Mouse (Mus musculus) kidney, postnatal 14 days (tissue): ENCODE data around the gene Osbpl10.
A peak's percentile ranks its signal among the peaks of the same experiment; 100 is the strongest.
"Not testable (repeated sequence)": the region's sequence is repeated elsewhere in the genome, so short reads cannot be mapped to it uniquely, and the experiment has no call there.

ENCODE experiments used
- DNase-seq: peaks from one replicate; pipeline ENCODE4 v3.0.0; 2022; ENCODE audit warnings: mixed read lengths

Gene Osbpl10

GRCm38 (mm10) chr9:114985741-114986140, 7.4 kb downstream of the Osbpl10 start:
- no peak for DNase-seq

GRCm38 (mm10) chr9:114986361-114986760, 8.0 kb downstream of the Osbpl10 start:
- no peak for DNase-seq

- DNase-seq = no peak
Measured at GRCm38 (mm10) chr9:114988029-114988428, 9.7 kb downstream of the Osbpl10 start.

GRCm38 (mm10) chr9:114988610-114989327, 10.4 kb downstream of the Osbpl10 start:
- no peak for DNase-seq

GRCm38 (mm10) chr9:114990421-114990820, 12.1 kb downstream of the Osbpl10 start:
- DNase-seq = peak; percentile 18

- no peak for DNase-seq
Measured at GRCm38 (mm10) chr9:114992528-114992927, 14.2 kb downstream of the Osbpl10 start.

- no peak for DNase-seq
Measured at GRCm38 (mm10) chr9:114995250-114995649, 16.9 kb downstream of the Osbpl10 start.

GRCm38 (mm10) chr9:114995716-114996115, 17.3 kb downstream of the Osbpl10 start:
- no peak for DNase-seq

- no peak for DNase-seq
Measured at GRCm38 (mm10) chr9:114996489-114996888, 18.1 kb downstream of the Osbpl10 start.

GRCm38 (mm10) chr9:114999010-114999770, 20.8 kb downstream of the Osbpl10 start:
- peak; percentile 44 for DNase-seq

- DNase-seq = no peak
Measured at GRCm38 (mm10) chr9:114999771-115000146, 21.4 kb downstream of the Osbpl10 start.

GRCm38 (mm10) chr9:115005446-115005845, 27.1 kb downstream of the Osbpl10 start:
- DNase-seq = peak; percentile 55

- no peak for DNase-seq
Measured at GRCm38 (mm10) chr9:115007776-115008175, 29.4 kb downstream of the Osbpl10 start.

- no peak for DNase-seq
Measured at GRCm38 (mm10) chr9:115008194-115008593, 29.8 kb downstream of the Osbpl10 start.

- no peak for DNase-seq
Measured at GRCm38 (mm10) chr9:115012367-115012766, 34.0 kb downstream of the Osbpl10 start.

GRCm38 (mm10) chr9:115020141-115020540, 41.8 kb downstream of the Osbpl10 start:
- DNase-seq = no peak

GRCm38 (mm10) chr9:115021419-115021818, 43.0 kb downstream of the Osbpl10 start:
- DNase-seq = peak; percentile 21

- no peak for DNase-seq
Measured at GRCm38 (mm10) chr9:115023137-115023536, 44.8 kb downstream of the Osbpl10 start.

- DNase-seq = no peak
Measured at GRCm38 (mm10) chr9:115023708-115024383, 45.5 kb downstream of the Osbpl10 start.

- no peak for DNase-seq
Measured at GRCm38 (mm10) chr9:115029307-115029706, 50.9 kb downstream of the Osbpl10 start.

GRCm38 (mm10) chr9:115030581-115030980, 52.2 kb downstream of the Osbpl10 start:
- DNase-seq = no peak

- DNase-seq = not testable (repeated sequence)
Measured at GRCm38 (mm10) chr9:115031046-115031445, 52.7 kb downstream of the Osbpl10 start.

- no peak for DNase-seq
Measured at GRCm38 (mm10) chr9:115032786-115033185, 54.4 kb downstream of the Osbpl10 start.

- no peak for DNase-seq
Measured at GRCm38 (mm10) chr9:115034271-115034670, 55.9 kb downstream of the Osbpl10 start.
